Mouse (Mus musculus): ENCODE measurements around the gene Nfix. TPM values are rescaled to one million over a fixed set of nuclear protein-coding genes. Genes with fewer than 3 reads are reported as not detected.
A peak's percentile ranks its signal among the peaks of the same experiment; 100 is the strongest.

Gene Nfix
- polyA plus RNA-seq, 1 experiment from 2014 or later: 11.7 TPM

DNA sequence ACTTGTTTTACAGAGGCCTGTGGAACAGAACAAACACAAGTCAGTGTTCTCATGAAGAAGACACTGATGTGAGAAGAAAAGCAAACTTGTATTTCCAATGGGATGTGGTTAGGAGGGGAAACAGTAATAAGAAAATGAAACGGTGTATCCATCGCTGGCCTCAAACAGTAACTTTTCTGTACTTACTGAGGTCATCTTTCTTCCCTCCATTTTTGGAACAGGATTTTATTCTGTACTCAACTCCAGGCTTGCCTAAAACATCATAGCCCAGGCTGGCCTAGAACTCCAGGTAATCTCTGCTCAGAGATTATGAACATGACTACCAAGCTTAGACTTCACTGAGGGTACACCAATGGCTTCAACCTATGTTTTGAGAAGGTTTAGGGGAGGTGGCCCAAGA lies 39.3 kb upstream of the Nfix start:
- 84% methylated on average over 2 of the region's 2 CpGs for WGBS
- Histone ChIP-seq H3K9ac (peak overlapping the region; percentile 96), H3K36me3 (peaks cover 83% of the 10 kb centered on the region)

DNA sequence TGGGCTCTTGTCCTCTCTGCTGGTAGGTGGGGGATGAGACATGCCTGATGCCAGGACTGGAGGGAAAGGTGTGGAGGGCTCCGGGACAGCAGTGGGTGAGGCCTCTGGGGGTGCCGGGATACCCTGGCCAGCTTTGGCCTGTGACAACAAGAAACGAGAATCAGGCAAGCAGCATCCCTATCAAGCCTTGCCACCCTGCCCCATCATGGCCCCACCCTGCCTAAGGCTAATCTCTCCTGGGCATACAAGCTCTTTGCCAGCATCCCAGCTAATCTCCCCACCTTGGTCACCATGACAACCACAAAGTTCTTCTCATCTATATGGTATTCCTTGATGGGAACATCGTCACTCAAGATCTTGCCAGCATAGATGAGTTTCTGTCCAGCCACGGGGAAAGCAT lies 38.4 kb upstream of the Nfix start:
- Histone ChIP-seq H3K9ac (no peak overlapping the region), H3K36me3 (peaks cover 83% of the 10 kb centered on the region), H3K27me3 (replicated peaks) (no peaks in the 10 kb centered on the region), H3K4me3 (peak overlapping the region; percentile 87; the same call in 1 of the 2 replicates), H3K9me3 (no peaks in the 10 kb centered on the region), H3K4me2 (peak overlapping the region; percentile 79; the same call in 1 of the 2 replicates), H3K4me1 (peaks cover 66% of the 10 kb centered on the region), H3K27ac (replicated peaks) (no peak overlapping the region)
- ATAC-seq (ENCODE audit: extremely low read depth, insufficient number of reproducible peaks, low FRiP score, low TSS enrichment): no peak
- 75% methylated on average over 5 of the region's 5 CpGs for WGBS

More for the DNA sequence above, 39.3 kb upstream of the Nfix start:
- Histone ChIP-seq H3K9me3 (no peaks in the 10 kb centered on the region), H3K4me3 (peak overlapping the region; percentile 87), H3K4me2 (peak overlapping the region; percentile 79), H3K27ac (replicated peaks) (peak overlapping the region; percentile 92; the same call in 1 of the 2 replicates), H3K27me3 (replicated peaks) (no peaks in the 10 kb centered on the region), H3K4me1 (peaks cover 66% of the 10 kb centered on the region)
- ATAC-seq (ENCODE audit: extremely low read depth, insufficient number of reproducible peaks, low FRiP score, low TSS enrichment): no peak

DNA sequence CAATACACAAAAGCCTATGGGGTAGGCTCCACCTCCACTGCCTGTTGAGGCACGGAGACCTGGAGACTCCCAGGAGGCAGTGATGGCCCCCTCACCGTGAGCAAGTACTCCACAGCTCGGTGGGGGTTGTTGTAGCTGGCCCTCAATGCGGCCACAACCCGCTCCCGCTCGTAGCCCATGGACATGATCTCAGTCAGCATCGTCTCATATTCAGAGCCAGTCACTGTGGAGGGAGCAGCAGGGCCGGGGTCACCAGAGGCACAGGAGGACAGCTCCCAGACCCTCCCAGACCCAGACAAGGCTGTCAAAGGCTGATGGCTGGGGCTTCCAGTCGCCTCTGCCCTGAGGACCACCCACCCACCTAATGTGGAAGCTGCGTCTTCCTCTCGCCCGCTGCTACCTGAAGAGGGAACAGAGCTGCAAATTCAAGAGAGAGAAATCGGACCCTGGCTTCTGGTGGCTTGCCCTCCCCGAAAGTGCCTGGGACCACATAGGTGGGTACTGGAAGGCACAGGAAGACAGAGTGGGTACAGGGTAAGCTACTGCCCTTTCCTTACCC lies 37.8 kb upstream of the Nfix start:
- H3K27ac ChIP-seq (replicated peaks): no peak overlapping the region
- no peaks in the 10 kb centered on the region for H3K27me3 ChIP-seq (replicated peaks)
- peak overlapping the region; percentile 32 for H3K4me3 ChIP-seq
- peaks cover 67% of the 10 kb centered on the region for H3K4me1 ChIP-seq
- 82% methylated on average over 15 of the region's 15 CpGs for WGBS
- peak overlapping the region; percentile 79 for H3K4me2 ChIP-seq
- H3K36me3 ChIP-seq: peaks cover 79% of the 10 kb centered on the region
- H3K9ac ChIP-seq: peak overlapping the region; percentile 56; the same call in 1 of the 2 replicates
- H3K9me3 ChIP-seq: no peaks in the 10 kb centered on the region
- ATAC-seq (ENCODE audit: extremely low read depth, insufficient number of reproducible peaks, low FRiP score, low TSS enrichment): no peak

DNA sequence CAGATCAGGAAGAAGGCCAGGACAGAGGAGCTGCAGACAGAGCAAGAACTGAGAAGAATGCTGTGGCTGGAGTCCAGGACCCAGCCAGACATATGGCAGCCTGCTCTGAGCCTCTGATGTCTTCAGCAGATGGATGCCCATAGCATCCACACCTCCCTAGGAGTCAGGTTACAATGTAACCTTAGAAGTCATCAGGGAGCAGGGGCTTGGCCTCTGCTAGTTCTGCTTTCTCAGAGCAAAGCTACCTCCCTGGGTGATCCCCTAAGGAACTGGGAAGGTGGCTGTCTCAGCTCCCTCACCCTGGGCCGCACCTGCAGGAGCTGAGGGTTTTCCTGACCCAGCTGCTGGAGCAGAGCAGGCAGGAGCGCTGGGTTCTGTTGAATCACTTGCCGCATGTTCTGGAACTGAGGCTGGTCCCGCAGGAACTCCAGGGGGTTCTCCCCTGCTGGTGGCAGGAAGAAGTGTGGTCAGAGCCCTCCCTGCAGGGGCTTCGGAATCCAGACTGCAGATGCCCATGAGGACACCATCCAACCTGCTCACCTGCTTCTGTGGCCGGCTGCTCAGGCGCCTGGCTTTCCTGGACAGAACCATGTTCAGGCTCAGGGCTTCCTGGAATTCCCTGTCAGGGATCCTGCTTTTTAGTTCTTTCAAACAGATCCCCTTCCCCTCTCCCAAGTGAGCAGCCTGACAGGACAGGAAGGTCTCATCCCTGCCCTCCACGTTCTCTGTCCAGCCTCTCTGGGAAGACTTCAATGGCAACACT lies 37.2 kb upstream of the Nfix start:
- no peaks in the 10 kb centered on the region for H3K9me3 ChIP-seq
- peak overlapping the region; percentile 79 for H3K4me2 ChIP-seq
- H3K4me1 ChIP-seq: peaks cover 67% of the 10 kb centered on the region
- H3K36me3 ChIP-seq: peaks cover 72% of the 10 kb centered on the region
- ATAC-seq (ENCODE audit: extremely low read depth, insufficient number of reproducible peaks, low FRiP score, low TSS enrichment): no peak
- WGBS: 58% methylated on average over 8 of the region's 8 CpGs
- H3K4me3 ChIP-seq: peak overlapping the region; percentile 32
- no peaks in the 10 kb centered on the region for H3K27me3 ChIP-seq (replicated peaks)
- 0 out of 2 replicates have a peak overlapping the region, but pooled peaks have one; percentile 12 for H3K27ac ChIP-seq (replicated peaks)
- peak overlapping the region; percentile 56; the same call in 1 of the 2 replicates for H3K9ac ChIP-seq

DNA sequence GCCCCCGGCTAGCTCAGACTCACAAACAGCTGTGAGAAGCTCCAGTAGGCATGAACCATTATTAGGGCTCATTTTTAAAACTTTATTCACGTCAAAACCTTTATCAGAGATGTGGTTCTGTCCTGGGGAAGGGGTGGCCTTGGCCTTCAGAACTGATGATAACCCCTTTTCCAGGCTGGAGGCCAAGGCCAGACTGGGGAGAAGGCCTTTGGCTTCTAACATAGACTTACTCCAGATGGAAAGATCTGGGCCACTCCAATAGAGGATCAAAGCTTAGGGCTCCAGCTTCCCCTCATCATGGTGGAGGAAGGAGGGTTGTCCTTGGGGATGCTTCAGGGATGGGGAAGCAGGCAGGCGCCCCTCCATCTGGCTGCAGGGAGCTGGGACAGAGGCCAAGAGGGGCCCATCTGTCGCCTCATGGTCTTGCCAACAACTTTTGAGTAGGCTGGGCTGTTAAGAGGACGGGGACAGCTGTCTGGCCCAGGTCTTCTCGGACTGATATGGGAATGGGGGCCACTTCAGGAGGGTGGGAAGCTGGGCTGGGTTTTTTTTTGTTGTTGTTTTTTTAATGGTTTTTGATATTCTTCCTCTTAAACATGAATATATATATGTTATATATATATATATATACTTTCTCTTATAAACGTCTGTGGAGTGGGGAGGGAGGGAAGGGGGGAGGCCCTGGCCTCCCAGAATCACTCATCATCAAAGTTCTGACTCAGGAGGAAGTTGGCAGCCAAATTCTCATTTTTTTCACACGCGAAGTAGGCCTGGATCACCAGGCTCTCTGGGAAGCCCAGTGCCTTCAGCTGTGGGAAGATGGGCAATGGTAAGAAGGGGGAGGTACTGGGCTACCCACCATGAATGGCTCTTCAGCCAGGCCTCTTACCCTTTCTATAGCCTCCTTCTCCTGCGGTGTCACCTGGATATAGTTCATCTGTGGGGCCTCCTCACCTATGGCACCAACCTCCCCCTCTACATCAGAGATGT lies 35.0 kb upstream of the Nfix start:
- Histone ChIP-seq H3K4me3 (no peak overlapping the region), H3K9me3 (no peaks in the 10 kb centered on the region), H3K36me3 (peaks cover 59% of the 10 kb centered on the region), H3K9ac (peak overlapping the region; percentile 44; the same call in 1 of the 2 replicates), H3K27me3 (replicated peaks) (no peaks in the 10 kb centered on the region), H3K4me1 (peaks cover 63% of the 10 kb centered on the region), H3K27ac (replicated peaks) (peak overlapping the region; percentile 58), H3K4me2 (peak overlapping the region; percentile 3; the same call in 1 of the 2 replicates)
- no peak for ATAC-seq (ENCODE audit: extremely low read depth, insufficient number of reproducible peaks, low FRiP score, low TSS enrichment)
- WGBS: 53% methylated on average over 10 of the region's 10 CpGs

DNA sequence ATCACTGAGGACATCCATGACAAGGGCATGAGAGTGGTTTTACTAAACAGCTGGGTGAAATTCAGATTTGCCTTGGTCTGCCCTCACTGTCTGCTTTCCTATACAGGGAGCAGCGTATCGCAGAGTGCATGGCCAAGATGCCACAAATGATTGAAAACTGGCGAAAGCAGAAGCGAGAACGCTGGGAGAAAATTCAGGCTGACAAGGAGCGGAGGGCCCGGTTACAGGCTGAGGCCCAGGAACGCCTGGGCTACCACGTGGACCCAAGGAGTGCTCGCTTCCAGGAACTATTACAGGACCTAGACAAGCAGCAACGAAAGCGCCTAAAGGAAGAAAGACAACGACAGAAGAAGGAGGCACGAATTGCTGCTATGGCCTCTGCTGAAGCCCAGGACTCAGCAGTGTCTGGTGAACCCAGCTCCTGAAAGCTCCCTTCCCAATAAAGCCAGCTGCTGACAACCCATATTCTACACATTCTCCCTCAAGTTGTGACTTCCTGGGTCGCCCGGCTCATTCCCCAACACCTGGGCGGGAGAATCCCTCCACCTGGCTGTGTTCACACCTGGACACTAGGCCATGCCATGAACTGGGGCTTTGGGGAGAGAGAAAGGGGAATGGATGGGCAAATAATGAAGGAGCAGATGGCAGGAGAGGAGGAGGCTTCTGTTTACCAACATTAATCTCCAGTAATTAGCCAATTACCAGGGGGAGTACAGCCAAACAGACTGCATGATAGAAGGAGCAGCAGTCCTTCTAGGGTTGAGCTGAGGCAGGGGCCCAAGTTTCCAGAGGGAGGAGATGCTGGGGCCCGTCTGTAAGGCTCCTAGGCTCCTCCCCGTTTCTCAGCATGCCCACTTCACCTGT lies 34.1 kb upstream of the Nfix start:
- Histone ChIP-seq H3K27ac (replicated peaks) (peak overlapping the region; percentile 58), H3K4me2 (peak overlapping the region; percentile 3; the same call in 1 of the 2 replicates)

DNA sequence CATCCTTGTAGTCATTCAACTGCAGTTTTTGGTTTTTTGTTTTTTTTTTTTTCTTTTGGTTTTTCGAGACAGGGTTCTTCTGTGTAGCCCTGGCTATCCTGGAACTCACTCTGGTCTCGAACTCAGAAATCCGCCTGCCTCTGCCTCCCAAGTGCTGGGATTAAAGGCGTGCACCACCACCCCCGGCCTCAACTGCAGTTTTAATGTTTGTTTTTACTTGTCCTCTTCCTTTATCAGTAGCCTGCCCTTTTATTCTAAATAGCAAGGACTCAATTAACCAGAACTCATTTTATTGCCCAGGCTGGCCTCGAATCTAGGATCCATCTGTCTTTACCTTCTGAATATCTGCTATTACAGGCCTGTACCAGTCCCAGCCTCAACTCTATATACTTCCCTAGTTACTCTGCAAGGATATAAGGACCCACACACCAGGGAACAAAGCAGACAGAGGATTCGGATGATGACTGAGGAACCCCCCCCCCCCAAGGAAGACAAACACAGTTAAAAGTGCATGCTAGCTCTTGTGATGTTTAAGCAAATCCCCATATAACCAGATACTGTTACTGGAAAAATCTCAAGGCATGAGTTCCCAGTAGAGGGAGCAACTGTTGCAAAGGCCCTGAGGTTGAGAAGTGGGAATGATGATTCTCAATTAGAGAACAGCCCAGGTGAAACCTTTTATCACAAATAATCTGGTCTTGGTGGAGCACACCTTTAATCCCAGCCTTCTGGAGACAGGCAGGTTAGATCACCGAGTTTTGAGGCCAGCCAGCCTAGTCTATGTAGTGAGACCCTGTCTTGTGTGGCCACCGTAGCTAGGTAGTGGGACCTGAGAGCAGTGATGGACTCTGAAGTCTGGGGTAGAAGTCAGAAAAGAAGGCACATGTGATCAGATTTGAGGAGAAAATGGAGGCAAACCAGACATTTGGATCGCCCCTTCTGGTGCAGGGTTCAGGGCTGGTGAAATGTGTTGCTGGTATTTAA lies 32.9 kb upstream of the Nfix start:
- ATAC-seq (ENCODE audit: extremely low read depth, insufficient number of reproducible peaks, low FRiP score, low TSS enrichment): no peak
- peak overlapping the region; percentile 99 for H3K9ac ChIP-seq
- 55% methylated on average over 10 of the region's 10 CpGs for WGBS
- no peaks in the 10 kb centered on the region for H3K27me3 ChIP-seq (replicated peaks)
- no peaks in the 10 kb centered on the region for H3K9me3 ChIP-seq
- H3K27ac ChIP-seq (replicated peaks): peak overlapping the region; percentile 96
- H3K36me3 ChIP-seq: peaks cover 46% of the 10 kb centered on the region
- peak overlapping the region; percentile 99 for H3K4me3 ChIP-seq
- peak overlapping the region; percentile 76 for H3K4me2 ChIP-seq
- H3K4me1 ChIP-seq: peaks cover 51% of the 10 kb centered on the region

More for the DNA sequence above, 34.1 kb upstream of the Nfix start:
- H3K36me3 ChIP-seq: peaks cover 58% of the 10 kb centered on the region
- no peak overlapping the region for H3K4me3 ChIP-seq
- peaks cover 56% of the 10 kb centered on the region for H3K4me1 ChIP-seq
- peak overlapping the region; percentile 34; the same call in 1 of the 2 replicates for H3K9ac ChIP-seq
- no peaks in the 10 kb centered on the region for H3K9me3 ChIP-seq
- 0 out of 2 replicates have a peak, but pooled peaks have one; percentile 2 for ATAC-seq (ENCODE audit: extremely low read depth, insufficient number of reproducible peaks, low FRiP score, low TSS enrichment)
- no peaks in the 10 kb centered on the region for H3K27me3 ChIP-seq (replicated peaks)
- WGBS: 85% methylated on average over 19 of the region's 19 CpGs

DNA sequence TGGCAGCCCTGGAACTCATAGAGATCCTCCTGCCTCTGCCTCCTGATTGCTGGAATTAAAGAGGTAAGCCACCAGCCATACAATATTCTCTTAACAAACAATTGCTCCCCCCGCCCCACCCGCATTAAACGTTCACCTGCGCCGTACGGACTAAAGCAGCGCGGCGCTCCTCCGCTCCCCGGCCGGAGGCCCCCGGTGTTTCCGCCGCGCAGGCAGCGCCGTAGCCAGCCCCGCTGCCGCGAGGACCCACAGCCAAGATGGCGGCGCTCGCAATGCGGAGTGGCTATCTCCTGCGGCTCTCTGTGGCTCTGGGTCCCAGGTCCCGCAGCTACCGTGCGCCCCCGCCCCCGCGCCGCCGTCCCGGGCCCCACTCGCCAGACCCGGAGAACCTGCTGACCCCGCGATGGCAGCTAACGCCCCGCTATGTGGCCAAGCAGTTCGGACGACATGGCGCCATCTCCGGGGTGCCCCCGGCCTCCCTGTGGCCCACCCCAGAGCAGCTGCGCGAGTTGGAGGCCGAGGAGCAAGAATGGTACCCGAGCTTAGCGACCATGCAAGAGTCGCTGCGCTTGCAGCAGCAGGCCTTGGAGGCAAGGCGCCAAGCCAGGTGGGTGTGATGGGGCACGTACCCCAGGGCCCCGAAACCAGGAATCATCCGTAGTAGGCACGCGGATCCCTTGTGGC lies 32.0 kb upstream of the Nfix start:
- no peaks in the 10 kb centered on the region for H3K9me3 ChIP-seq
- H3K27me3 ChIP-seq (replicated peaks): no peaks in the 10 kb centered on the region
- H3K27ac ChIP-seq (replicated peaks): peak overlapping the region; percentile 96
- WGBS: under 1% methylated on average over 59 of the region's 59 CpGs
- peaks cover 37% of the 10 kb centered on the region for H3K36me3 ChIP-seq
- peak overlapping the region; percentile 99 for H3K9ac ChIP-seq
- peak; percentile 38; the same call in 1 of the 2 replicates for ATAC-seq (ENCODE audit: extremely low read depth, insufficient number of reproducible peaks, low FRiP score, low TSS enrichment)
- H3K4me3 ChIP-seq: peak overlapping the region; percentile 99
- H3K4me2 ChIP-seq: peak overlapping the region; percentile 76
- peaks cover 47% of the 10 kb centered on the region for H3K4me1 ChIP-seq

DNA sequence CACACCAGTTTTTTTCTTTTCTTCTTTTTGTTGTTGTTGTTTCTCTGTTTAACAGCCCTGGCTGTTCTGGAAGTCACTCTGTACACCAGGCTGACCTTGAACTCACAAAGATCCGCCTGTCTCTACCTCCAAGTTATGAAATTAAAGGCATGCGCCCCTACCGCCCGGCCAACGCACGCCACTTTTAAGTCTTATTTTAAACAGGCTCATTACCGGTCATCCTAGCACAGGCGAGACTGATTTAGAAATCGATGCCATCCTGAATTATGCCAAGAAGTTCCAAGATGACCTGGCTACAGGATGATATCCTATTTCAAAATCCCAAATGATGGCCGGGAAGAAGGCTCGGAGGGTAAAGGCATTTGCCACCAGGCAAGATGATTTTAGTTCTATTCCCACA lies 31.3 kb upstream of the Nfix start, which contains the start of gene Gadd45gip1:
TSS of gene Gadd45gip1 (plus strand) at position 33 of the 400 bp plus-strand sequence.
- Histone ChIP-seq H3K27me3 (replicated peaks) (no peaks in the 10 kb centered on the region), H3K36me3 (peaks cover 31% of the 10 kb centered on the region), H3K27ac (replicated peaks) (peak within 1 kb of the TSS; percentile 96), H3K9ac (peak within 1 kb of the TSS; percentile 99), H3K4me3 (peak within 1 kb of the TSS; percentile 99), H3K4me1 (peaks cover 40% of the 10 kb centered on the region), H3K4me2 (peak within 1 kb of the TSS; percentile 76), H3K9me3 (no peaks in the 10 kb centered on the region)
- 57% methylated on average over 11 of the region's 11 CpGs for WGBS
- ATAC-seq (ENCODE audit: extremely low read depth, insufficient number of reproducible peaks, low FRiP score, low TSS enrichment): no peak
